Mouse (Mus musculus) liver, embryonic 14.5 days (tissue): ENCODE results near the gene Aspscr1. TPM values are rescaled to one million over a fixed set of nuclear protein-coding genes. Genes with fewer than 3 reads are reported as not detected.

Experiments
- ATAC-seq: fragments of 200-750 bp; cut with Nextera tagmentation; 2 replicates; pipeline ENCODE4 v1.8.0; 2017; ENCODE audit warnings: moderate number of reproducible peaks, mild to moderate bottlenecking, moderate library complexity; ENCODE audit not compliant: insufficient read depth
- DNase-seq, 3 experiments: peaks; one replicate each; pipeline ENCODE4 v3.0.0-alpha.2; 2012 to 2013; ENCODE audit warnings: low read depth in 3 of 3, low spot score in 3 of 3
- H3K27ac ChIP-seq: fragments of 300-500 bp; sonication (generic); 2 replicates; pipeline ENCODE4 v1.5.1; 2014; ENCODE audit warnings: moderate library complexity, mild to moderate bottlenecking, control low read depth, inconsistent platforms
- H3K27me3 ChIP-seq: fragments of 300-500 bp; sonication (generic); 2 replicates; pipeline ENCODE4 v1.6.1; 2014; ENCODE audit warnings: mild to moderate bottlenecking, low read length, moderate library complexity; ENCODE audit not compliant: control insufficient read depth, insufficient read depth
- H3K36me3 ChIP-seq: fragments of 300-500 bp; sonication (generic); replicated peaks from 2 replicates; pipeline ENCODE4 v1.6.1; 2014; ENCODE audit warnings: low read depth; ENCODE audit not compliant: control insufficient read depth, insufficient read depth
- H3K4me1 ChIP-seq, 2 experiments: fragments of 200-500 bp in 1 of 2; fragments of 300-500 bp in 1 of 2; sonication (generic) in 1 of 2; replicated peaks; 2 replicates each; pipeline ENCODE4 v1.6.1; 2012 to 2014; ENCODE audit warnings: antibody characterized with exemption in 1 of 2, inconsistent platforms in 1 of 2, low read length in 1 of 2; ENCODE audit not compliant: control insufficient read depth in 2 of 2, insufficient read depth in 2 of 2
- H3K4me2 ChIP-seq: fragments of 300-500 bp; sonication (generic); 2 replicates; pipeline ENCODE4 v1.6.1; 2014; ENCODE audit warnings: low read depth, mild to moderate bottlenecking, control low read depth, moderate library complexity
- H3K4me3 ChIP-seq, 2 experiments: fragments of 200-500 bp in 1 of 2; fragments of 300-500 bp in 1 of 2; sonication (generic) in 1 of 2; 2 replicates each; pipeline ENCODE4 v1.5.1; 2012 to 2014; ENCODE audit warnings: low read depth in 2 of 2, low read length in 2 of 2, mild to moderate bottlenecking in 2 of 2, control low read depth in 1 of 2, inconsistent platforms in 1 of 2, moderate library complexity in 1 of 2; ENCODE audit not compliant: insufficient read depth in 1 of 2
- H3K9ac ChIP-seq: fragments of 300-500 bp; sonication (generic); replicated peaks from 2 replicates; pipeline ENCODE4 v1.6.1; 2014; ENCODE audit warnings: mild to moderate bottlenecking, control low read depth, moderate library complexity
- H3K9me3 ChIP-seq: fragments of 300-500 bp; sonication (generic); 2 replicates; pipeline ENCODE4 v1.6.1; 2016; ENCODE audit warnings: low read length, mixed read lengths; ENCODE audit not compliant: control insufficient read depth
- CTCF ChIP-seq: IDR thresholded peaks from 2 replicates; pipeline ENCODE4 v1.5.1; 2016; ENCODE audit warnings: antibody characterized with exemption, low read depth, control low read depth
- EP300 ChIP-seq: IDR thresholded peaks from 2 replicates; pipeline ENCODE4 v1.6.1; 2016; ENCODE audit warnings: antibody characterized with exemption, low read depth
- WGBS: fragments of 180-500 bp; shearing (Covaris S2); extraction: QIAGEN DNeasy Blood & Tissue Kit; methylation state at CpG from one replicate; pipeline ENCODE4 v1.1.7; 2014; ENCODE audit not compliant: insufficient replicate concordance; 5-methylcytosine and 5-hydroxymethylcytosine counted together
- polyA plus RNA-seq, 2 experiments: library from polyadenylated mRNA; depleted of rRNA in 1 of 2; stranded (reverse) in 1 of 2; unstranded in 1 of 2; fragments of >200 nt; fragmentation: Nextera tagmentation in 1 of 2; extraction: Ambion mirVana in 1 of 2; gene quantifications; 2 replicates each; pipeline versions ENCODE4 v1.2.1 to v1.2.3; 2012 to 2014

Aspscr1 gene
- polyA plus RNA-seq, 2 experiments, result 16.9 to 34.6 TPM

DNA sequence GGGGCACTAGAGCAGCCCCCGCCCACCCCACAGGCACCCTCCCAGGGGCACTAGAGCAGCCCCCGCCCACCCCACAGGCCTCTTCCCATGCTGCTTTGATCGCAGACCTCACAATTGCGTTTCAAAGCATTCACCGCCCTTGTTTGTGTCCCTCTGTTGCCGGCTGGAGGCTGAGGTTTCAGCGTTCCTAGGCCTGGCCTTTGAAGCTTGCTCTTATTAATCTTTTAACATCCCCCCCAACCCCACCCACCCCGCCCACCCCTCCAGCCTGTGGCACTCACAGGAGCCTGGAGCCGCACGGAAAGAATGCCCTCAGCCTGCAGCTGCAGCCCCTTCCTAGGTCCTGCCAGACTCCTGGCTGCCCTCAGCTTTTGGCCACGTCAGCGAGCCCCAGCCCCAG is 34.5 kb downstream of the Aspscr1 start:
- TF ChIP-seq CTCF (no peak), EP300 (no peak)
- DNase-seq (no peak), ATAC-seq (no peak)
- H3K27ac ChIP-seq, result no peak overlapping the region
- no peak overlapping the region for H3K9ac ChIP-seq
- H3K36me3 ChIP-seq, result no peaks in the 10 kb centered on the region
- no peak overlapping the region for H3K4me2 ChIP-seq
- H3K4me1 ChIP-seq, result no peaks in the 10 kb centered on the region; a peak in 1 of 4 replicates
- H3K27me3 ChIP-seq, result no peaks in the 10 kb centered on the region
- H3K9me3 ChIP-seq, result no peaks in the 10 kb centered on the region
- no peak overlapping the region for H3K4me3 ChIP-seq
- WGBS, result 46% methylated on average over 12 of the region's 12 CpGs

DNA sequence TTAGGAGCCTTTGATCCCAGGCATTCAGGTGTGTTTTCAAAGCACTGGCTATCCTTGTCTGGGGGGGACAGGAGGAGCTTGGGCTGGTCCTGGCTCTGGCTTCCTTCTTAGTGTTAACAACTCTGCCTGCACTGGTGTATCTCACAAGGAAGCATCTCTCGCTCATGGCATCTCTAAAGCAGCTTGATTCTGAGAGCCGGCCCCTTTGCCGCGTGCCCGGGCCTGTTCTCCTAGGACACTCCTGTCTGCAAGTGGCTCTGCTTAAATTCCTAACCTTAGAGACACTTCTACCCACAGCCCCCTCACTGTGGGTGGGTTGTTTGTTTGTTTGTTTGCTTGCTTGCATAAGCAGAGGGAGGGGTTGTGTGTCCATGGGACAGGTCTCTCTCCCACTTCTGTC is 35.2 kb downstream of the Aspscr1 start:
- no peak overlapping the region for H3K4me3 ChIP-seq
- no peaks in the 10 kb centered on the region for H3K36me3 ChIP-seq
- TF ChIP-seq EP300 (no peak), CTCF (no peak)
- H3K4me1 ChIP-seq, result no peaks in the 10 kb centered on the region; a peak in 1 of 4 replicates
- no peak overlapping the region for H3K9ac ChIP-seq
- no peaks in the 10 kb centered on the region for H3K27me3 ChIP-seq
- no peaks in the 10 kb centered on the region for H3K9me3 ChIP-seq
- DNase-seq (no peak), ATAC-seq (no peak)
- no peak overlapping the region for H3K27ac ChIP-seq
- WGBS, result 71% methylated on average over 5 of the region's 5 CpGs
- H3K4me2 ChIP-seq, result no peak overlapping the region

DNA sequence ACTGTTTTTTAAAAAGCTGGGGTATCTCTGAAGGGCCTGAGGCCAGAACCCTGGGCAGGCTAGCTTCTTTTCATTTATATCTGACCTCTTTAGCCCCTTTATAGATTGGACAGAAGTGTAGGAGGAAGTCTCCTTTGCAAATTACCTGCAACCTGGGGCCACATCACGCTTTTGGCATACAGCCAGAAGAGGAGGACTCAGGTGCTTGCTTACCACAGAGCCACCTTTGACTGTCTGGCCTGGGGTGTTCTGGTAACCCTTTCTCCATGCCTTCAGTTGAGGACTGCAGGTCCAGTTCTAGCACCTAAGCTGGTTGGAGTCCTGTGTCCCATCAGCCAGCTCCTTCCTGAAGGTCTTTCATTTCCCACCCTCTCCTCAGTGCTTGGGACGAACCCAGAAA is 36.8 kb downstream of the Aspscr1 start:
- no peak overlapping the region for H3K27ac ChIP-seq
- WGBS, result 56% methylated on average over 2 of the region's 2 CpGs
- no peaks in the 10 kb centered on the region for H3K27me3 ChIP-seq
- TF ChIP-seq EP300, result no peak
- no peak for TF ChIP-seq CTCF
- DNase-seq (no peak), ATAC-seq (no peak)
- H3K4me2 ChIP-seq, result no peak overlapping the region
- H3K4me1 ChIP-seq, result peaks cover 3 to 6% of the 10 kb centered on the region in 2 experiments
- H3K9ac ChIP-seq, result no peak overlapping the region
- H3K4me3 ChIP-seq, result no peak overlapping the region
- H3K9me3 ChIP-seq, result no peaks in the 10 kb centered on the region
- no peaks in the 10 kb centered on the region for H3K36me3 ChIP-seq

DNA sequence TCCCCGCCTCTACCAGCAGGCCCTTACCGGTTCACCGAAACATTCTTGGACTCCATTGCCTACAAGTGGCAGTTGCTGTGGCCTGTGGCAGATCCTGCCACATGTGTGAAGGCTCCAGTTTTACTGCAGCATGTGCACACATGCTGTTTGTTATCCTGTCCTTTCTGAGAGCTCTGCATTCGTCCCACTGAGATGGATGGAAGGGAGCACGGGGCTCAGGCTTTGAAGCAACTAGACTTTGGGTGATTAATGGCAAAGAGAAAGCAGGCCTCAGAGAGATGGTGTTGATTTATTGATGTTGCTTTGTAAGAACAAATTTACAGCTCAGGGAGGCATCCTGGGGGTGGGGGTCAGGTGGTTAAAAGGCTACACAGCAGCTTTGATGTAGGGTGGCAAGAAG is 37.9 kb downstream of the Aspscr1 start:
- DNase-seq, result no peak
- no peak overlapping the region for H3K27ac ChIP-seq
- no peak for ATAC-seq
- H3K36me3 ChIP-seq, result no peaks in the 10 kb centered on the region
- TF ChIP-seq CTCF (no peak), EP300 (no peak)
- H3K9me3 ChIP-seq, result no peaks in the 10 kb centered on the region
- no peaks in the 10 kb centered on the region for H3K27me3 ChIP-seq
- H3K4me1 ChIP-seq, result peaks cover 6% of the 10 kb centered on the region in 2 experiments
- 72% methylated on average over 5 of the region's 5 CpGs for WGBS
- H3K9ac ChIP-seq, result no peak overlapping the region
- no peak overlapping the region for H3K4me2 ChIP-seq
- no peak overlapping the region for H3K4me3 ChIP-seq

DNA sequence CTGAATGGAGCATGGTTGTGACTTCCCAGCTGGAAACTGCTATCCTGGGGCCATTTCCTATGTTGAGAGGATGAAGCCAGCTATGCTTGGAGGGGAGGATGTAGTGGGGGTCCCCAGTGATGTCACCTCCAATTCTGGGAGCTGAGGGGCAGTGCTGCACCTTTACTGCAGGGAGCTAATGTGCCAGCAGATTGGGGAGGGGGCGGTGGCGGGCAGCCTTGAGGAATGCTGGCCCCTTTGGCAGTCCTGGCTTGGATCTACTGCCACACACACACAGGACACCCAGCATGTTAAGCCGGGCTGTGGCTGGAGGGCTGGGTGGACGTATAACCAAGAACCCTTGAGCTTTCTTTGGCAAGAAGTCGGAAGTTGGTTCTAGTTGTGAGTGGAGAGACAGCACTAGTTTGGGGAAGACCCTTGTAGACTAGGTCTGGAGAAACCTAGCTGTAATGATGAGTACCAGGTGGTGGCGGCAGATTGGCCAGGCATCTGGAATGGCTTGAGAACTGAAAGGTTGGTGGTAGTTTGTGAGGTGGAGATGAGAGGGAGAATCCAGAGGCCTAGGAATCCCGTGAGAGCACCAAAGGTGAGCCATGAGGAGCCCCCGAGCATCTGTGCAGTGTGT is 39.3 kb downstream of the Aspscr1 start:
- DNase-seq, result no peak
- Histone ChIP-seq H3K4me3 (no peak overlapping the region), H3K4me2 (peak overlapping the region; percentile 98), H3K27ac (no peak overlapping the region), H3K27me3 (no peaks in the 10 kb centered on the region), H3K9ac (no peak overlapping the region), H3K36me3 (no peaks in the 10 kb centered on the region), H3K9me3 (no peaks in the 10 kb centered on the region), H3K4me1 (peaks cover 6% of the 10 kb centered on the region in 2 experiments)
- TF ChIP-seq EP300 (no peak), CTCF (no peak)
- ATAC-seq, result no peak
- 67% methylated on average over 8 of the region's 8 CpGs for WGBS
